Mouse (Mus musculus) erythroblast, adult 5-6 weeks (primary cell): ENCODE results near the gene Ywhah. TPM values are rescaled to one million over a fixed set of nuclear protein-coding genes. Genes with fewer than 3 reads are reported as not detected.
"Not testable (repeated sequence)": the region's sequence is repeated elsewhere in the genome, so short reads cannot be mapped to it uniquely, and the experiment has no call there.

Experiments used
- ATAC-seq: replicated peaks from 2 replicates; pipeline ENCODE4 v1.8.0; 2016; ENCODE audit warnings: moderate number of reproducible peaks, mild to moderate bottlenecking, moderate TSS enrichment, inconsistent platforms; ENCODE audit not compliant: poor library complexity, low FRiP score, severe bottlenecking
- total RNA-seq, 2 experiments: library from RNA; stranded (forward) in 1 of 2; stranded (reverse) in 1 of 2; fragments of 150-400 nt in 1 of 2; fragments of 200-764, 138-1000 nt in 1 of 2; gene quantifications; 2 replicates each; pipeline versions ENCODE4 v1.2.3 to v1.2.4; 2015 to 2017; ENCODE audit warnings: low replicate concordance in 2 of 2

Ywhah gene
- total RNA-seq, 2 experiments from 2014 or later, result 102 to 122 TPM

DNA sequence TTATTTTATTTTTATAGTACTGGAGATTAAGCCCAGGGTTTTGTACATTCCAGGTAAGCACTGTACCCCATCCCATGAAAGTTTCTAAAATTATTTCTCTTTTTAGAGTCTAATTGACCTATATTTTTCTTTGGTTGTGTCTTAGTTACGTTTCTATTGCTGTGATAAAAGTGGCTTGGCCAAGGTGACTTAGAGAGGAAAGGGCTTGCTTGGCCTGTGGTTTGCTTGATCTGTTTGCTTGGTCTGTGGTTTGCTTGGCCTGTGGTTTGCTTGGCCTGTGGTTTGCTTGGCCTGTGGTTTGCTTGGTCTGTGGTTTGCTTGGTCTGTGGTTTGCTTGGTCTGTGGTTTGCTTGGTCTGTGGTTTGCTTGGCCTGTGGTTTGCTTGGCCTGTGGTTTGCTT lies 22.1 kb downstream of the Ywhah start:
- ATAC-seq, result not testable (repeated sequence)

DNA sequence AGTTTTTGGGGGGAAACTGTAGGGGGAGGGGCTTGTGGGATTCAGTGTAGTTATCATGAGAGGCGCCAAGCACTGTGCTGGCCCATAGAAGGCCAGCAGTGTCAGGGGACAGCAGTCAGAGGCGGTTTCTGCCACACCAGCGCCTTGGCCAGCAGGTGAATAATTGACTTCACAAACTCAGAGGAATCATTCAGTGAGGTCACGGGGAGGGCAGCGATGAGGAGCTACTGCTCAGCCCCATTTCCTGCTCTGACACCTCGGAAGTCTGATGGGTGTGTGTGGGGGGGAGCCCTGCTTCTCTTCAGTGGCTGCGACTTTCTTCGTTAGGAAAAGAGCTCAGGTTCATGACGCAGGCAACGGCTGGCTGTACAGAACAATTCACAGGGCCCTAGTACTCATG lies 24.8 kb downstream of the Ywhah start:
- ATAC-seq, result no peak

DNA sequence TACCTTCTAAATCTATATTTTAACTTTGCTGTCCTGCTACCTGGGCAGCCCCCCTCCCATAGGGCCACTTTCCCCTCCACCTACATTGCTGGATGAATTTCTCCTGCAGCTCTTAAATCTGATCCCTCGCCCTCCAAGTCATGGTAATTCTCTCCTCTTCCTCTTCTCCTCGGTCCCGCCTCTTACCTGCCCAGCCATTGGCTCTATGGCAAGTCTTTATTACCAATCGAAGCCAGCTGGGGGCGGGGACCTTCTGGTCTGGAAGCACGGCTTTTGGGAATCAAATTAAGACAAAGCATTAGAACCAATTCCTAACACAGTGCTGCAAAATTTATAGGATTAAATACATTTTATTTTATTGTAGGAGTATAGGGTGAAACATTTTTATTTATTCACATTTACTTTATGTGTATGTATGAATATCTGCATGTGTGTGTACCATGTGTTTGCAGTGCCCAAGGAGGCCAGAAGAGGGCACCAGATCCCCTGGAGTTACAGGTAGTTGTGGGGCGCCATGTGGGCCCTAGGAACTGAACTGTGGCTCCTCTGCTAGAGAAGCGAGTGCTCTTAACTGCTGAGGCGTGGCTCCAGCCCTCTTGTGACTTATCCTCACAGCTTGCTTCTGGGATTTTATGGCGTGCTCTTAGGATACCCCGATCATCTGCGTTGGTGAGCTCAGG lies 26.2 kb downstream of the Ywhah start:
- no peak for ATAC-seq

DNA sequence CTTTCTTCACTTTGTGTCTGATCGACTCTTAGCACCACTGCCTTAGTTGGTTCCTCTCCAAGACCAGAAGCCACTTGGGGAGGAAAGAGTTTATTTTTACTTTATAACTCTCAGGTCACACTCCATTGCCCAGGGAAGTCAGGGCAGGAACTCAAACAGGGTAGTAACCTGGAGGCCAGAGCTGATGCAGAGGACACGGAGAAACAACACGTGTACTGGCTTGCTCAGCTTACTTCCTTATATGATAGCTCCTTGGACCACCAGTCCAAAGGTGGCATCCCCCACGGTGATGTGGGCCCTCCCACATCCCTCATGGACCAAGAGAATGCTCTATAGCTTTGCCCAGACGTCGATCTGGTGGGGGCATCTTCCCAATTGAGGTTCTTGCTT lies 26.7 kb downstream of the Ywhah start:
- no peak for ATAC-seq

DNA sequence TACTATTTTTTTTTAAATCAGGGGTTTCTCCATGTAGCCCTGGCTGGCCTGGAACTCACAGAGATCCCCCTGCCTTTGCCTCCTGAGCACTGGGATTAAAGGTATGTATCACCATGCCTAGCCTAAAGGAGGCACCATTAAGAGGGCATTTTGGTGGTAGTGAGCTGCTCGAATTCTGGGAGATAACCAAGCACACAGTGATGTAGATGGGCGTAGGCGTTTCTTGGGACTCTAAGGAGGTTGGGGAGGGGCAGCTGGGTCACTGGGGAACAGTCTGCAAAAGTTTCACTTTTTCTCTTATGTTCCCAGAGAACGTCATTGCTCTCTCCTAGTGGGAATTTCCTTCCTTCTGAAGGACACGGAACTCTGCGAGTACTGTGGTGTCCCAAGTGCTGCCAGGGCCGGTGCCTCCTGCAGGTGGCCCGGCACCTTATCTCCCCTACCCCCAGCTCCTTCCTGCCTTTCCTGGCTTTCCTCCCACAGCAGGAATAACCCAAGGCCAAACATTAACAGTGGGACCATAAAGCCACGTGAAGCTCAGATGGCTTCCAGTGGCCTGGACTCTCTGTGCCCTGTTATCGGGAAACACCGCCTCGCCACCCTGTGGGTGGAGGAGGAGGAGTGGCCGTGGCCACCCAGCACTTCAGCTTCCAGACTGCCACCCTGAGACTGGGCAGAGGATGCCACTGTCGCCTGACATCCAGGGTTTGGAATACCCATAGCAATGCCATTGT lies 34.4 kb downstream of the Ywhah start:
- ATAC-seq, result peak; percentile 99

DNA sequence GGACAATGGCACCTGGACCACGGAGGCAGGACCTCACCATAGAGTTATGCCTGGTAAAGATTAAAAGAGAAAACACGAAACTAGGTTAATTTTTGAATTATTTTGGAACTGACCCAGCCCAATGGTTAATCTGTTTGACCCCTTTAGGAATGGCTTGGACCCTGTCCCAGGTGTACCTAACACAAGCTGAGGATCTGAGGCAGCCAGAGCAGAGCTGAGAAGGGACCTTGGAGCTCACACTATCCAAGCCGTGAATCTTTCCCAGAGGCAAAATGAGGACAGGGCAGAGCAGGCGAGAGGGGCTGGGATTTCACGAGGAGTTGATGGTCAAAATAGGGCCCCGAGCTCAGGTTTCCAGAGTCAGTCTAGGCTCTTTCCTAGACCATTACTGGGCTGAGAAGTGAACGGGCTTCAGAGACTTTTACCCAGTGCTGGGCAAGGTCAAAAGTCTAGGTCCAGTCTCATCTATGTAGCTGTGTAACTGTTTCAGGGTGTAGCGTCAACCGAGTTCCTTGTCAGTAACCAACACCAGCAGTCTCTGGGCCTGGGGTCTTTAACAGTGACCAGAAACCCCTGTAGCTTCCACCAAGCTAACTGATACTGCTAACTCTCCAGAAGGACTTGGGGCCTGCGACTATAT lies 37.6 kb downstream of the Ywhah start:
- no peak for ATAC-seq

DNA sequence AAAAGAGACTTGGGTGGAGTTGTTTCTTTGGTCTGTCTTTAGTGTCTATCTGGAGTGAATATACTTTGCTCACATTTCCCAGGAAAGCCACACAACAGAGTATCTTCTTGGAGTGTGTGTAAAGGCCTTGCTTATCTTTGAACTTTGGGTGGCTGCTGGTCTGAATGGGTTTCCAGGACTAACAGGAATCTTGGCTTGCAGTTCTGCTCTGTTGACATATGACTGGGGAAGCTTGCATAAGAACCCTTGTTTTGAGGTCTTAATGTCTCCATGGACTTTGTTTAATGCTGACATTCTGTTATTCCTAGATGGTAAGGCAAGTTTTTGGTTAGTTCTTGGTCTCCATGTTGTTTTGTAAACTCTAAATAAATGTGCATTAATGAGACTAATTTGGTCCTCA lies 51.5 kb downstream of the Ywhah start:
- no peak for ATAC-seq

DNA sequence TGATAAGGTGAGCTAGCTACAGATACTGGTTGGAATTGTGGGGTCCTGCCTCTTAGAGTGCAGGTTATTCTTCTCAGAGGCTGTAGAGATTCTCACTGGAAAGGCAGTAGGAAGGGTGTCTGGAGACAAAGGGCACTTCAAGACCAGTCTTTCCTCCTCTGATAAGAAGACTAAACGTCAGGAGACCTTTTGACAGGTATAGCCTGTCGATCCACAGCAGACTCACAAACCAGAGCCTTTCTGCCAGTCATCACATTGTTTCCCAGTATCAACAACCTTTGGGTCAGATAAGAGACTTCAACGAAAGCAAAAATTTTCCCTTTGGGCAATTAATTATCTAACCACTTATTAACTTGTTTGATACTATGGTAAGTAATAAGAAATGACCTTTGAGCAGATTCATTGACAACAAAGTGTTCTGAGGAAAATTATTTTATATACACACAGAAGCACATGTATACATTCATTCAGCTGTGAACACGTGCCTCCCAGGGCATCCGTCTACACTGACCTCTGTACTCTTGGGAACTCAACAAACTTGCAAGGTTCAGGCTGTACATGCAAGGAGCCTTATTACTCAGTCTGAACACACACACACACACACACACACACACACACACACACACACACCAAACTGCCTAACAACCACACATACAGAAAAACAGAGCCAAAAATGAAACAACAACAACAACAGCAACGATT lies 58.0 kb downstream of the Ywhah start:
- no peak for ATAC-seq

Other genes starting within 250 kb of the Ywhah start
- 6.0 and 14.4 TPM in 2 replicates for gene Pisd, start 233.2 kb upstream of the Ywhah start, total RNA-seq (2015; ENCODE audit: low replicate concordance)
- gene Pisd, start 233.2 kb upstream of the Ywhah start, total RNA-seq (2017; ENCODE audit: low replicate concordance), result 4.3 and 10.2 TPM in 2 replicates
- gene Gm20671, start 191.7 kb upstream of the Ywhah start, total RNA-seq (2015; ENCODE audit: low replicate concordance), result not detected in 2 replicates
- not detected in 2 replicates for gene Gm20671, start 191.7 kb upstream of the Ywhah start, total RNA-seq (2017; ENCODE audit: low replicate concordance)
- gene Prr14l, start 164.6 kb upstream of the Ywhah start, total RNA-seq (2015; ENCODE audit: low replicate concordance), result 8.8 and 16.3 TPM in 2 replicates
- 12.3 and 18.7 TPM in 2 replicates for gene Prr14l, start 164.6 kb upstream of the Ywhah start, total RNA-seq (2017; ENCODE audit: low replicate concordance)
- gene Depdc5, start 155.1 kb upstream of the Ywhah start, total RNA-seq (2015; ENCODE audit: low replicate concordance), result 3.6 and 23.6 TPM in 2 replicates
- 5.8 and 11.3 TPM in 2 replicates for gene Depdc5, start 155.1 kb upstream of the Ywhah start, total RNA-seq (2017; ENCODE audit: low replicate concordance)
- gene Slc5a1, start 85.4 kb downstream of the Ywhah start, total RNA-seq (2015; ENCODE audit: low replicate concordance), result not detected in 2 replicates
- gene Slc5a1, start 85.4 kb downstream of the Ywhah start, total RNA-seq (2017; ENCODE audit: low replicate concordance), result not detected in 2 replicates
- gene Spon2, start 199.6 kb downstream of the Ywhah start, total RNA-seq (2015; ENCODE audit: low replicate concordance), result 4.0 TPM in 1 of 2 replicates, not detected in the other
- gene Spon2, start 199.6 kb downstream of the Ywhah start, total RNA-seq (2017; ENCODE audit: low replicate concordance), result 3.0 TPM in 1 of 2 replicates, not detected in the other